Mouse (Mus musculus) small intestine, adult 2 months (tissue): ENCODE results near the gene Ntm.

Source experiments
- CTCF ChIP-seq: fragments of 200-500 bp; IDR thresholded peaks from 2 replicates; pipeline ENCODE4 v1.5.1; 2012; ENCODE audit warnings: low read depth, mild to moderate bottlenecking, control low read depth, inconsistent platforms, low read length, moderate library complexity, mixed read lengths; ENCODE audit not compliant: insufficient replicate concordance, insufficient read length; ENCODE audit errors: extremely low read depth
- POLR2A ChIP-seq: fragments of 200-500 bp; IDR thresholded peaks from 2 replicates; pipeline ENCODE4 v1.6.1; 2012; ENCODE audit warnings: low read depth, mild to moderate bottlenecking, control low read depth, inconsistent platforms, low read length, moderate library complexity

DNA sequence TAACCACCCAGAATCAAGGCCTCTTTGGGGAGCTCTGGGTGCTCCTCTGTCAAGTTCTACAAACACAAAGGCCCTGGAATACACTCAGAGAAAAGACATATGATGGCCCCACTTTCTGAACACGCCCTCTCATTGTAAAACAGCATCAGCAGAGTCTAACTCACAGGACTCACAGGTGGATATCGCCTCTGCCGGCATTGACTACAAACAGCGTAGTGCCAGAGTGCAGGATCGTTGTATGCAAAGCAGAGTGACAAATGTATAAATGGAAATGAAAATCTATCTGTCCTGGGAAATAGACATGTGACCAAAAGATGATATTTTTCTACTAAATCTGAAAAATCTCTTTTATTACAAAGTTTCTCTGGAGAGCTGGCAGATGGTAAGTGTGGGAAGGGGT, 314.7 kb downstream of the Ntm start:
- no peak for TF ChIP-seq CTCF
- no peak for TF ChIP-seq POLR2A
